11 mouse cellular contexts compared by ENCODE assay signal in the genomic region with DNA sequence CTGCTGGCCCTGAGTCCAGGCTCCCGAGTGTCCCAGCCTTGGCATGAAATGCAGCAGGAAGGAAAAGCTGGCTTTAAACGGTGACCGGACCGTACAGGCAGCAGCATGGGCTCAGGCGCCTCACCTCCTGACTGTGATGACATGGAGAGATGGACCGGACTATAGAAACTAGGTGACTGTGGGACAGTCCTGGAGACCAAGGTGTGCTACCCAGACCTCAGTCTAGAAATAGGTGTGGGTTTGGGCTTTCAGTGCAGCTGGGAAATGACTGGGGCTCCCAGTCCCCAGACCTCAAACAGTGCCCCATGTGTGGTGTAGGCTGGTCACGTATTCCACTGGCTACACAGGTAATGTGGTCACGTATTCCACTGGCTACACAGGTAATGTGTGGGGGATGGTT. TPM values are rescaled to one million over a fixed set of nuclear protein-coding genes. Genes with fewer than 3 reads are reported as not detected.
A peak's percentile ranks its signal among the peaks of the same experiment; 100 is the strongest.
DNase-seq lines count a peak whose midpoint lies in the region; ATAC-seq and TF ChIP-seq lines count a peak whose summit lies in the region.
"Had no signal": no experiment of that assay in that cellular context is flagged by ENCODE, and none has a peak within 500 bp of the region (broad histone marks: within the 10 kb centered on the region; RNA-seq: fewer than 3 reads in every experiment).

No protein-coding gene starts in this region.

- peak overlapping the region; percentile 39; the same call in 1 of the 2 replicates for H3K4me2 ChIP-seq in heart, embryonic 12.5 days
- peak overlapping the region; percentile 18; the same call in 1 of the 2 replicates for H3K4me2 ChIP-seq in lung, embryonic 14.5 days
- peak overlapping the region; percentile 30 for H3K4me2 ChIP-seq in heart, postnatal 0 days (ENCODE audit: low read depth, low read length)
- H3K4me2 ChIP-seq in midbrain, embryonic 15.5 days = no peak overlapping the region

- peak overlapping the region; percentile 81 for H3K27ac ChIP-seq in heart, embryonic 12.5 days (ENCODE audit: poor library complexity, severe bottlenecking)
- H3K27ac ChIP-seq in lung, embryonic 14.5 days (ENCODE audit: low read depth) = peak overlapping the region; percentile 69; the same call in 1 of the 2 replicates
- peak overlapping the region; percentile 84 for H3K27ac ChIP-seq in heart, postnatal 0 days (ENCODE audit: low read depth)
- peak overlapping the region; percentile 31; the same call in 1 of the 2 replicates for H3K27ac ChIP-seq in midbrain, embryonic 15.5 days

- no peaks in the 10 kb centered on the region for H3K9me3 ChIP-seq in heart, embryonic 12.5 days (replicated peaks)
- H3K9me3 ChIP-seq in lung, embryonic 14.5 days (ENCODE audit: low read depth, low read length) = no peaks in the 10 kb centered on the region
- no peaks in the 10 kb centered on the region for H3K9me3 ChIP-seq in heart, postnatal 0 days (replicated peaks; ENCODE audit: control insufficient read depth, low read length)
- no peaks in the 10 kb centered on the region for H3K9me3 ChIP-seq in midbrain, embryonic 15.5 days

- H3K9ac ChIP-seq in heart, embryonic 12.5 days = peak overlapping the region; percentile 29
- no peak overlapping the region; the same call in 1 of the 2 replicates for H3K9ac ChIP-seq in lung, embryonic 14.5 days
- no peak overlapping the region; the same call in 1 of the 2 replicates for H3K9ac ChIP-seq in heart, postnatal 0 days (replicated peaks; ENCODE audit: low read depth, low read length)
- H3K9ac ChIP-seq in midbrain, embryonic 15.5 days = no peak overlapping the region

- TF ChIP-seq EP300 in heart, postnatal 0 days (IDR thresholded peaks at IDR 0.05; ENCODE audit: low read depth) = no peak

- H3K27me3 ChIP-seq in heart, embryonic 12.5 days (replicated peaks) = no peaks in the 10 kb centered on the region
- H3K27me3 ChIP-seq in lung, embryonic 14.5 days (ENCODE audit: insufficient read depth, low read length) = no peaks in the 10 kb centered on the region
- no peaks in the 10 kb centered on the region for H3K27me3 ChIP-seq in heart, postnatal 0 days (ENCODE audit: control insufficient read depth, insufficient read depth, low read length)
- no peaks in the 10 kb centered on the region for H3K27me3 ChIP-seq in midbrain, embryonic 15.5 days (replicated peaks)

- ATAC-seq in heart, embryonic 12.5 days (ENCODE audit: insufficient number of reproducible peaks, low FRiP score) = no peak
- no peak for ATAC-seq in lung, embryonic 14.5 days (ENCODE audit: insufficient read depth)
- no peak for ATAC-seq in heart, postnatal 0 days (ENCODE audit: insufficient read depth, low read depth)
- no peak for ATAC-seq in midbrain, embryonic 15.5 days (replicated peaks)

- peaks cover 32% of the 10 kb centered on the region for H3K4me1 ChIP-seq in heart, embryonic 12.5 days (replicated peaks)
- H3K4me1 ChIP-seq in lung, embryonic 14.5 days (ENCODE audit: insufficient read depth) = no peaks in the 10 kb centered on the region
- peaks cover 22% of the 10 kb centered on the region for H3K4me1 ChIP-seq in heart, postnatal 0 days (ENCODE audit: control insufficient read depth, insufficient read depth)
- peaks cover 26% of the 10 kb centered on the region for H3K4me1 ChIP-seq in midbrain, embryonic 15.5 days

- no peak overlapping the region for H3K4me3 ChIP-seq in heart, embryonic 12.5 days
- H3K4me3 ChIP-seq in lung, embryonic 14.5 days (ENCODE audit: low read depth, low read length) = no peak overlapping the region
- no peak overlapping the region for H3K4me3 ChIP-seq in heart, postnatal 0 days (ENCODE audit: low read depth, low read length)
- no peak overlapping the region for H3K4me3 ChIP-seq in midbrain, embryonic 15.5 days

- no peak for DNase-seq in heart, adult 8-10 months (ENCODE audit: low spot score)
- DNase-seq in lung, embryonic 14.5 days = no peak
- DNase-seq in lung, postnatal 14 days = no peak
- DNase-seq in heart, postnatal 0 days (ENCODE audit: low spot score) = no peak
- DNase-seq in embryo, embryonic 9.5 days (ENCODE audit: extremely low spot score) = no peak
- DNase-seq in thymus, postnatal 25 days = no peak
- DNase-seq: adrenal gland, adult 2 months; thymus, adult 18-20 months had no signal

- peaks cover 47% of the 10 kb centered on the region for H3K36me3 ChIP-seq in heart, embryonic 12.5 days
- H3K36me3 ChIP-seq in lung, embryonic 14.5 days (ENCODE audit: insufficient read depth) = peaks cover 73% of the 10 kb centered on the region
- H3K36me3 ChIP-seq in heart, postnatal 0 days (replicated peaks; ENCODE audit: control insufficient read depth, insufficient read depth, low read length) = peaks cover 35% of the 10 kb centered on the region
- peaks cover 36% of the 10 kb centered on the region for H3K36me3 ChIP-seq in midbrain, embryonic 15.5 days (replicated peaks)

- no peak for TF ChIP-seq CTCF in lung, embryonic 14.5 days (IDR thresholded peaks at IDR 0.05; ENCODE audit: low read depth)
- TF ChIP-seq CTCF in heart, postnatal 0 days (IDR thresholded peaks at IDR 0.05; ENCODE audit: low read depth) = no peak

- 72% methylated on average over 8 of the region's 8 CpGs for WGBS in heart, embryonic 12.5 days
- 77% methylated on average over 8 of the region's 8 CpGs for WGBS in lung, embryonic 14.5 days
- WGBS in heart, postnatal 0 days = 59% methylated on average over 8 of the region's 8 CpGs
- 83% methylated on average over 8 of the region's 8 CpGs for WGBS in midbrain, embryonic 15.5 days

RNA-seq across cellular contexts. Expression of a gene that starts 16.6 kb away (rescaled TPM):
- polyA plus RNA-seq in heart, embryonic 12.5 days (2016; fragmentation: Nextera tagmentation; extraction: Ambion mirVana) = 53.2 and 57.5 TPM in 2 replicates
- total RNA-seq in heart, adult 8-10 months (2022) = 1 to 10 TPM; 3.6 to 6.3 (median 4.7) TPM
- 86.4 and 88.6 TPM in 2 replicates for polyA plus RNA-seq in lung, embryonic 14.5 days (2014; fragmentation: Nextera tagmentation; extraction: Ambion mirVana)
- total RNA-seq in heart, postnatal 0 days (2014; rRNA removed; ENCODE audit: low replicate concordance) = 31.3 and 49.2 TPM in 2 replicates
- polyA plus RNA-seq in heart, postnatal 0 days (2015; fragmentation: Nextera tagmentation; extraction: Ambion mirVana) = 35.3 and 37.2 TPM in 2 replicates
- 270 and 271 TPM in 2 replicates for polyA plus RNA-seq in midbrain, embryonic 15.5 days (2015; fragmentation: Nextera tagmentation; extraction: Ambion mirVana)

RNA-seq across cellular contexts. Expression of a gene that starts 31.3 kb away (rescaled TPM):
- polyA plus RNA-seq in heart, embryonic 12.5 days (2016; fragmentation: Nextera tagmentation; extraction: Ambion mirVana) = 33.6 and 36.4 TPM in 2 replicates
- 10 to 100 TPM; 27.9 to 34.6 (median 30.5) TPM for total RNA-seq in heart, adult 8-10 months (2022)
- 45.9 and 51.8 TPM in 2 replicates for polyA plus RNA-seq in lung, embryonic 14.5 days (2014; fragmentation: Nextera tagmentation; extraction: Ambion mirVana)
- total RNA-seq in heart, postnatal 0 days (2014; rRNA removed; ENCODE audit: low replicate concordance) = 37.7 and 53.3 TPM in 2 replicates
- polyA plus RNA-seq in heart, postnatal 0 days (2015; fragmentation: Nextera tagmentation; extraction: Ambion mirVana) = 21.1 and 21.5 TPM in 2 replicates
- 51.6 and 52.9 TPM in 2 replicates for polyA plus RNA-seq in midbrain, embryonic 15.5 days (2015; fragmentation: Nextera tagmentation; extraction: Ambion mirVana)

RNA-seq across cellular contexts. Expression of a gene that starts 32.2 kb away (rescaled TPM):
- 45.2 and 45.6 TPM in 2 replicates for polyA plus RNA-seq in heart, embryonic 12.5 days (2016; fragmentation: Nextera tagmentation; extraction: Ambion mirVana)
- total RNA-seq in heart, adult 8-10 months (2022) = 10 to 100 TPM; 28.0 to 34.3 (median 30.1) TPM
- polyA plus RNA-seq in lung, embryonic 14.5 days (2014; fragmentation: Nextera tagmentation; extraction: Ambion mirVana) = 83.2 and 86.4 TPM in 2 replicates
- 42.8 and 43.8 TPM in 2 replicates for total RNA-seq in heart, postnatal 0 days (2014; rRNA removed; ENCODE audit: low replicate concordance)
- polyA plus RNA-seq in heart, postnatal 0 days (2015; fragmentation: Nextera tagmentation; extraction: Ambion mirVana) = 19.7 and 23.8 TPM in 2 replicates
- polyA plus RNA-seq in midbrain, embryonic 15.5 days (2015; fragmentation: Nextera tagmentation; extraction: Ambion mirVana) = 31.1 and 34.7 TPM in 2 replicates

RNA-seq across cellular contexts. Expression of a gene that starts 46.8 kb away (rescaled TPM):
- not detected in 2 replicates for polyA plus RNA-seq in heart, embryonic 12.5 days (2016; fragmentation: Nextera tagmentation; extraction: Ambion mirVana)
- not detected for total RNA-seq in heart, adult 8-10 months (2022)
- not detected in 2 replicates for polyA plus RNA-seq in lung, embryonic 14.5 days (2014; fragmentation: Nextera tagmentation; extraction: Ambion mirVana)
- total RNA-seq in heart, postnatal 0 days (2014; rRNA removed; ENCODE audit: low replicate concordance) = not detected in 2 replicates
- not detected in 2 replicates for polyA plus RNA-seq in heart, postnatal 0 days (2015; fragmentation: Nextera tagmentation; extraction: Ambion mirVana)
- polyA plus RNA-seq in midbrain, embryonic 15.5 days (2015; fragmentation: Nextera tagmentation; extraction: Ambion mirVana) = not detected in 2 replicates
- total RNA-seq: adrenal gland, adult 2 months; megakaryocyte-erythroid progenitor cell, adult 5-6 weeks had no signal
- polyA plus RNA-seq: adrenal gland, adult 2 months had no signal

RNA-seq across cellular contexts. Expression of a gene that starts 51.8 kb away (rescaled TPM):
- 0.06 TPM in 1 of 2 replicates, not detected in the other for polyA plus RNA-seq in heart, embryonic 12.5 days (2016; fragmentation: Nextera tagmentation; extraction: Ambion mirVana)
- total RNA-seq in heart, adult 8-10 months (2022) = not detected
- polyA plus RNA-seq in lung, embryonic 14.5 days (2014; fragmentation: Nextera tagmentation; extraction: Ambion mirVana) = 0.18 TPM in 1 of 2 replicates, not detected in the other
- not detected in 2 replicates for total RNA-seq in heart, postnatal 0 days (2014; rRNA removed; ENCODE audit: low replicate concordance)
- polyA plus RNA-seq in heart, postnatal 0 days (2015; fragmentation: Nextera tagmentation; extraction: Ambion mirVana) = not detected in 2 replicates
- polyA plus RNA-seq in midbrain, embryonic 15.5 days (2015; fragmentation: Nextera tagmentation; extraction: Ambion mirVana) = 3.0 and 3.6 TPM in 2 replicates
- total RNA-seq: adrenal gland, adult 2 months; megakaryocyte-erythroid progenitor cell, adult 5-6 weeks had no signal
- polyA plus RNA-seq: adrenal gland, adult 2 months had no signal

Comparison
In these comparisons a context has a peak if more than half of its experiments do, and no peak if none do; other contexts are left out.
1. H3K27ac ChIP-seq: peak in every context shown above with its lines; median percentile 84 in heart, postnatal 0 days; 81 in heart, embryonic 12.5 days; 69 in lung, embryonic 14.5 days; 31 in midbrain, embryonic 15.5 days.